Mouse (Mus musculus): ENCODE measurements around the gene Gne. TPM values are rescaled to one million over a fixed set of nuclear protein-coding genes. Genes with fewer than 3 reads are reported as not detected.

Gne gene
- 40.5 and 49.2 TPM in 2 replicates for polyA plus RNA-seq (2012)

GRCm38 (mm10) chr4:44083945-44084344 is at the start of gene Gne:
Gene Gne, minus strand, starts transcription at chr4:44084177.
- no peak for TF ChIP-seq GATA1 (IDR thresholded peaks at IDR 0.05; ENCODE audit: low read length)

GRCm38 (mm10) chr4:44126805-44127204 is 42.8 kb upstream of the Gne start:
- TF ChIP-seq GATA1 (IDR thresholded peaks at IDR 0.05; ENCODE audit: low read length): no peak

GRCm38 (mm10) chr4:44119410-44120201 is 35.6 kb upstream of the Gne start:
- TF ChIP-seq GATA1 (IDR thresholded peaks at IDR 0.05; ENCODE audit: low read length): no peak

GRCm38 (mm10) chr4:44115046-44115445 is 31.1 kb upstream of the Gne start:
- no peak for TF ChIP-seq GATA1 (IDR thresholded peaks at IDR 0.05; ENCODE audit: low read length)

GRCm38 (mm10) chr4:44113393-44114138 is 29.6 kb upstream of the Gne start:
- TF ChIP-seq GATA1 (IDR thresholded peaks at IDR 0.05; ENCODE audit: low read length): no peak

- no peak for TF ChIP-seq GATA1 (IDR thresholded peaks at IDR 0.05; ENCODE audit: low read length)
Observed at GRCm38 (mm10) chr4:44112741-44113140, 28.8 kb upstream of the Gne start.

GRCm38 (mm10) chr4:44110771-44111170 is 26.8 kb upstream of the Gne start:
- TF ChIP-seq GATA1 (IDR thresholded peaks at IDR 0.05; ENCODE audit: low read length): no peak

- TF ChIP-seq GATA1 (IDR thresholded peaks at IDR 0.05; ENCODE audit: low read length): no peak
Observed at GRCm38 (mm10) chr4:44108297-44108696, 24.3 kb upstream of the Gne start.

- no peak for TF ChIP-seq GATA1 (IDR thresholded peaks at IDR 0.05; ENCODE audit: low read length)
Observed at GRCm38 (mm10) chr4:44107339-44107738, 23.4 kb upstream of the Gne start.

- no peak for TF ChIP-seq GATA1 (IDR thresholded peaks at IDR 0.05; ENCODE audit: low read length)
Observed at GRCm38 (mm10) chr4:44106297-44106821, 22.4 kb upstream of the Gne start.

- TF ChIP-seq GATA1 (IDR thresholded peaks at IDR 0.05; ENCODE audit: low read length): no peak
Observed at GRCm38 (mm10) chr4:44104195-44104917, 20.4 kb upstream of the Gne start.

GRCm38 (mm10) chr4:44103620-44104019 is 19.6 kb upstream of the Gne start:
- no peak for TF ChIP-seq GATA1 (IDR thresholded peaks at IDR 0.05; ENCODE audit: low read length)

- TF ChIP-seq GATA1 (IDR thresholded peaks at IDR 0.05; ENCODE audit: low read length): no peak
Observed at GRCm38 (mm10) chr4:44097576-44098335, 13.8 kb upstream of the Gne start.

GRCm38 (mm10) chr4:44094475-44094874 is 10.5 kb upstream of the Gne start:
- no peak for TF ChIP-seq GATA1 (IDR thresholded peaks at IDR 0.05; ENCODE audit: low read length)

- TF ChIP-seq GATA1 (IDR thresholded peaks at IDR 0.05; ENCODE audit: low read length): no peak
Observed at GRCm38 (mm10) chr4:44092359-44092758, 8.4 kb upstream of the Gne start.
